Mouse (Mus musculus): ENCODE data around the gene Clstn1.

GRCm38 (mm10) chr4:149590200-149590599, 3.9 kb downstream of the Clstn1 start:
- no peak for TF ChIP-seq CTCF (IDR thresholded peaks at IDR 0.05; ENCODE audit: low read depth, low read length)
- TF ChIP-seq POLR2A (IDR thresholded peaks at IDR 0.05; ENCODE audit: borderline replicate concordance, low read depth, low read length), result no peak
